Mouse (Mus musculus): ENCODE data around the gene Macf1.
"Not testable (repeated sequence)": the region's sequence is repeated elsewhere in the genome, so short reads cannot be mapped to it uniquely, and the experiment has no call there.

Gene Macf1

DNA sequence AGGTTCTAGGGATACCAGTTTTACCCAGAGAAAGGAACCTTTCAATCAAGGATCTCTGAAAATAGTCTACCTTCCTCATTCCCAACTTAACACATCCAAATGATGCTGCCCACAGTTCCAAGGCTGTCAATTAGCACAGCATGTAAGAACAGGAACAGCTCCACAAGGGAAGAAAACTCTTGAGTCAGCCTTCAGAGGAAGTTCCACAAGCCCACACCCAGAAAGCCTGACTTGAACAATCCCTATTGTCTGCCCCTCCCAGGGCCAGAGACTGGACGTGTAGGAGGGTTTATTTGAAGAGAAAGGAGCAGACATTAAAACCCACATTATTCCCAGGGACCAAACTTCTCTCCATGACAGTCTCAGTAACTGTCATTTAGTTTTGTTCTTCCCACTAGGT lies 48.7 kb downstream of the Macf1 start:
- in situ Hi-C loops (cut with MboI; ENCODE audit: low sequenced_read_pairs): no loop called here

- in situ Hi-C loops (cut with MboI; ENCODE audit: low sequenced_read_pairs): no loop called here
Observed at GRCm38 (mm10) chr4:123634436-123634835, 49.7 kb downstream of the Macf1 start.

GRCm38 (mm10) chr4:123633874-123634273 lies 50.3 kb downstream of the Macf1 start:
- in situ Hi-C loops (cut with MboI; ENCODE audit: low sequenced_read_pairs): no loop called here

GRCm38 (mm10) chr4:123633370-123633769 lies 50.8 kb downstream of the Macf1 start:
- in situ Hi-C loops (cut with MboI; ENCODE audit: low sequenced_read_pairs): no loop called here

- in situ Hi-C loops (cut with MboI; ENCODE audit: low sequenced_read_pairs): not testable (repeated sequence)
Observed at GRCm38 (mm10) chr4:123632116-123632515, 52.0 kb downstream of the Macf1 start.

- in situ Hi-C loops (cut with MboI; ENCODE audit: low sequenced_read_pairs): no loop called here
Observed at GRCm38 (mm10) chr4:123631654-123632053, 52.5 kb downstream of the Macf1 start.

- in situ Hi-C loops (cut with MboI; ENCODE audit: low sequenced_read_pairs): no loop called here
Observed at GRCm38 (mm10) chr4:123627683-123628082, 56.5 kb downstream of the Macf1 start.

- in situ Hi-C loops (cut with MboI; ENCODE audit: low sequenced_read_pairs): no loop called here
Observed at GRCm38 (mm10) chr4:123625332-123626072, 58.7 kb downstream of the Macf1 start.

- in situ Hi-C loops (cut with MboI; ENCODE audit: low sequenced_read_pairs): no loop called here
Observed at GRCm38 (mm10) chr4:123624438-123624837, 59.7 kb downstream of the Macf1 start.

DNA sequence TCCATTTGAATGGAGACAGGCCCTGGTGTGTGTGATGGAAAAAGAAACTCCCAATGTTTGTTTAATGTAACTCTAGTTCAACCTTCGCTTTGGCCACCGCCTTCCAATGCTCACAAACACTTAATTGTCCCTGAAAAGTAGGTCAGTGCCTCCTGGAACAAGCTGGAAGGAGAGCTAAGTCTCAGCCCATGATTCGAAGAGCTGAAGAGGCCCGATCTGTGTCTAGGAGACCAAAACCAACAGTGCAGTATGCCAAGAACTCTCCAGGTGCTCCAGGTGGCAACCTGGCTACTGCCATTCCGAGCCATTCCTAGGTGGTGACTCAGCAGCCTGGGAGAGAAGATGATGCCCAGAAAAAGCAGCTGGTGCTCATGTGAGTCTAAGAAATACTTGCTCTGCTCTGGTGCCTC lies 60.4 kb downstream of the Macf1 start:
- in situ Hi-C loops (cut with MboI; ENCODE audit: low sequenced_read_pairs): no loop called here

GRCm38 (mm10) chr4:123621732-123622131 lies 62.4 kb downstream of the Macf1 start:
- in situ Hi-C loops (cut with MboI; ENCODE audit: low sequenced_read_pairs): no loop called here

DNA sequence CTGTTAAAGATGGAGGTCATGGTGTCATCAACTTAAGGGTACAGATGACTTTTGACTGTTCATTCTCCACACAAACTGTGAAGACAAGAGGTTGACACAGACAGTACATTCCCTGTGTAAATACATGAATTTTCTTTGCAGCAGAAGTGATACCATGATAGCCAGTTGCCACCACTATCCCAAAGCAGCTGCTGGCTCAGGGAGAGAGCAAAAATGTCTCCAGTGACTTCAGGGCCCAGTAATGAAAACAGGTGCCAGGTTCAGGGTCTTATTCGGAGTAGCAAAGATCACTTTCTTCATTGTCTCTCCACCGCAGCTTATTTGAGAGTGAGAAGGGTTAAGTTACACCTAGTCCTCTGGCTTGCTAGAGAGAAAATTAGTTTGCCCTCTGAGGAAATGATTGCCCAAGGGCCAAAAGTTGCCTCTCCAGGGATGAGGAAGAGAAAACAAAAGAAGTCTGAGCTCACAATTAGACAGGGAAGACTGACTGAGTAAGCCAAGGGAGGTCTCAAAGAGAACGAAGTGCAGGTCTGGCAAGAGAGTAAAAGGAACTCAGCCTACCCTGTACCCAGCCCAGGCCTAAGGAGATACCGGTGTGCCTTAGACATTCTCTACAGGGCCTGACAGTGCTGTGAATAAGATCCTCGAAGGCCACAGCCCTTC lies 66.3 kb downstream of the Macf1 start:
- in situ Hi-C loops (cut with MboI; ENCODE audit: low sequenced_read_pairs): no loop called here

DNA sequence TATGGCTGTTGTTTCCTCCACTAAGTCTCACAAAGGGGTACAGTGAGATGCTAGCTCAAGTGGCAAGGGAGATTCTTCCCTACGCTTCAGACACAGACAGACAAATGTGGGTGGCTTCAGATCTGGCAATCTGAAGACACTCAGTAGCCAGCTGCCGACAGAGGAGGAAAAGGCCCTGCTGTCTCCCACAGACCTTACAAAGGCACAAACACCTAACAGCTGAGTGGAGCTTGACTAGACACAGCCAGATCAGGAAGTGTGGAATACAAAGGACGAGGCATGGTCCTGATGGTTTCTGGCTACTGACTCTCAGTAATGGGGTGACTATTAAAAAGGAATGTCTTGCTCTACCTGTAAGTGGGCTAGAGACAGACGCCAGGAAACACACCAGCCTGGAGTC lies 67.2 kb downstream of the Macf1 start:
- in situ Hi-C loops (cut with MboI; ENCODE audit: low sequenced_read_pairs): no loop called here

DNA sequence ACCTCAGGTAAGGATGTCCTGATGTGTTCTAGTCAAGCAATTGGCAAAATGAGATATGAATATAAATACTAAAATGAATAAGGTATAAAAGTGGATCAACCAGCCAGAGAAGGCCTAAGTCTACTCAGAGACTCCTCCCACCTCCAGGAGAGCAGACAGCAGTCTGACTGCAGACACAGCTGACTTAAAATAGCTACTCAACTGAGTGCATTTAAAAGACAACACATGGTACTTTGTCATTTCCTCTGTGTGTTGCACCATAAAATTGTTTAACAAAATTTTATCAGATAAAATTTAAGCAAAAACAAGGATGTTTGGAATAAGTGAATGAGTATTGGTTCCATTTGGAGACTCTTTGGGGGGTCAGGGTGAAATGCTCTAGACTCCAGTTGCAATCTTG lies 67.7 kb downstream of the Macf1 start:
- in situ Hi-C loops (cut with MboI; ENCODE audit: low sequenced_read_pairs): no loop called here

GRCm38 (mm10) chr4:123613309-123613947 lies 70.7 kb downstream of the Macf1 start:
- in situ Hi-C loops (cut with MboI; ENCODE audit: low sequenced_read_pairs): no loop called here

GRCm38 (mm10) chr4:123611940-123612339 lies 72.2 kb downstream of the Macf1 start:
- in situ Hi-C loops (cut with MboI; ENCODE audit: low sequenced_read_pairs): no loop called here

- in situ Hi-C loops (cut with MboI; ENCODE audit: low sequenced_read_pairs): no loop called here
Observed at GRCm38 (mm10) chr4:123611241-123611640, 72.9 kb downstream of the Macf1 start.

DNA sequence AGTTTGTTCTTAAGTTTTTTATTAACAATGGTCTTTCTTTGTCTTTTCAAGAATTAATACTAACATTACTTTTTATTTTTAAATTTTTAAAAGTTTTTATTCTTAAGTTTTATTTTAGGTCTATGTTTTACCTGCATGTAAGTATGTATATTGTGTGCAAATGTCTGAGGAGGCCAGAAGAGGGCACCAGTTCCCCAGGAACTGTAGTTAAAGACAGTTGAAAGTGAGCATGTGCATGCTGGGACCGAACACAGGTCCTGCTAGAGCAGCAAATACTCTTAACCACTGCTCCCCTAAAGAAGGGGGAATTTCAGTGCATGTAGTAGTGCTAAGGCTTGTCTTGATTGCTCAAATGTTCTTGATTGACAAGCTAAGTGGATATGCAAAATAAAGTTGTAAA lies 77.0 kb downstream of the Macf1 start:
- in situ Hi-C loops (cut with MboI; ENCODE audit: low sequenced_read_pairs): no loop called here

- in situ Hi-C loops (cut with MboI; ENCODE audit: low sequenced_read_pairs): no loop called here
Observed at GRCm38 (mm10) chr4:123605948-123606347, 78.2 kb downstream of the Macf1 start.

DNA sequence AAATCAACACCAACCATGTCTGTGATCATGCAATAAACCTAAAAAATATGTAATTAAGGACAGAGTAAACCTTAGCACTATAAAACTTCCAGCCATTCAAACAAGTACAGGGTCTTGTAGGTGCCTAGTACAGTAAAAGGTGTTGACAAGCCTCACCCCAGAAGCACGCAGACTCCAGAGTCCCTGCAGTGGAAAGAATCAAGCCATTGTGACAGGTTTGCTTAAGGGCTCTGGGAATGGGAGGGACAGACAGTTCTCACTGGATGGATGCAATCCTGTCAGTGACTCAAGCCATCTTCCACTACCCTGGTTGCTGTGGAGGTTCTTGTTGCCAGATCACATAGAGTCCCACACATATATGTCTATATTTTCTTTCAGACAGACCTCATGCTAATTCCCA lies 78.9 kb downstream of the Macf1 start:
- in situ Hi-C loops (cut with MboI; ENCODE audit: low sequenced_read_pairs): no loop called here

DNA sequence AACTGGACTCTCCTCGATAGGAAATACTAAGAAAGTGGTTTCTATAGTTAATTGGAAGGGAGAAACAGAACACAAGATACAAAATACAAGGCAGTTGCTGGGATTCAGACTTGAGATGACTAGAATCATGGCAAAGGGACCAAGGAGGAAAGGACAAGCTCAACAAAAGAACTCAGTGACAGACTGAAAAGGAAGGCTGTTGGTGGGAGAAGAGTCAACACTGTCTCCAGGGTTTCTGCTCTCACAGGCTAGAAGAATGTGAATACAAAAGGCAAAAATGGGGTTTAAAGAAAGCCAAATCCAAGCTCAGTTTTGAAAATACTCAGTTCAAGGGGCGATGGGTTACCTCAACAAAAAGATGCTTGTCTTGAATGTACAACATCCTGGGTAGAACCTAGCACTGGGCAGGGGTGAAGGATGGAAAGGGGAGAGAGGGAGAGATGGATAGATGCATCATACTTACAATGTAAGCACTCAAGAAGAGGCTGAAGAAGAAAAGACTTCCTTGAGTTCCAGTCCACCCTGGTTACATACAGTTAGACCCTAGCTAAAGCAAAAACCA lies 81.4 kb downstream of the Macf1 start:
- in situ Hi-C loops (cut with MboI; ENCODE audit: low sequenced_read_pairs): no loop called here

- in situ Hi-C loops (cut with MboI; ENCODE audit: low sequenced_read_pairs): no loop called here
Observed at GRCm38 (mm10) chr4:123601036-123601435, 83.1 kb downstream of the Macf1 start.
